Mouse (Mus musculus) megakaryocyte progenitor cell, adult 5-6 weeks (primary cell): ENCODE results near the gene Akap13. TPM values are rescaled to one million over a fixed set of nuclear protein-coding genes. Genes with fewer than 3 reads are reported as not detected.
"Not testable (repeated sequence)": the region's sequence is repeated elsewhere in the genome, so short reads cannot be mapped to it uniquely, and the experiment has no call there.

Source experiments
- ATAC-seq: replicated peaks from 2 replicates; pipeline ENCODE4 v1.8.0; 2016; ENCODE audit warnings: mild to moderate bottlenecking, moderate TSS enrichment, inconsistent platforms; ENCODE audit not compliant: poor library complexity
- total RNA-seq, 2 experiments: library from RNA; stranded (forward) in 1 of 2; stranded (reverse) in 1 of 2; fragments of 157-497, 149-512 nt in 1 of 2; fragments of 200-1000 nt in 1 of 2; gene quantifications; 2 replicates each; pipeline versions ENCODE4 v1.2.3 to v1.2.4; 2015 to 2017

The Akap13 gene
- total RNA-seq, 2 experiments from 2014 or later, result 93.1 to 165 TPM

DNA sequence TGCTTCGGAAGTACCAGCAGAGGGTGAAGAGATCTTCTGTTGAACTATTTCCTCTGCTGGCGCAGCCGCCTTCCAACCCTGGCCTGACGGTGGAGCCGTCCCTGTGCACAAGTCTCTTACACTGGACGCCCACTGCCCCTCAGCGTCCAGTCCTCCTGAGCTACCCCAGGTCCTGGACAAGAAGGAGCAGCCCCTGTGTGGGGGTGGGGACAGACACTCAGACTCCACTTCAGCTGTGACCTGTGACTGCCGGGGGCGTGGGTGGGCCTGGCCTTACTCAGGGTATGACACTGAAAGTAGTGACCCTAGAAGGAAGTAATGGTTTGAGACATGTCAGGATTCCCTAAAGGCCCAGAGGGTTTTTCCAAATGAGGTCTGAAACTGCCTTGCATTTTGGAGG lies 295.2 kb downstream of the Akap13 start:
- no peak for ATAC-seq

- ATAC-seq, result peak; percentile 75
Observed at GRCm38 (mm10) chr7:75751161-75751803, 295.9 kb downstream of the Akap13 start.

- ATAC-seq, result no peak
Observed at GRCm38 (mm10) chr7:75752442-75753191, 297.3 kb downstream of the Akap13 start.

- no peak for ATAC-seq
Observed at GRCm38 (mm10) chr7:75753192-75753783, 298.0 kb downstream of the Akap13 start.

DNA sequence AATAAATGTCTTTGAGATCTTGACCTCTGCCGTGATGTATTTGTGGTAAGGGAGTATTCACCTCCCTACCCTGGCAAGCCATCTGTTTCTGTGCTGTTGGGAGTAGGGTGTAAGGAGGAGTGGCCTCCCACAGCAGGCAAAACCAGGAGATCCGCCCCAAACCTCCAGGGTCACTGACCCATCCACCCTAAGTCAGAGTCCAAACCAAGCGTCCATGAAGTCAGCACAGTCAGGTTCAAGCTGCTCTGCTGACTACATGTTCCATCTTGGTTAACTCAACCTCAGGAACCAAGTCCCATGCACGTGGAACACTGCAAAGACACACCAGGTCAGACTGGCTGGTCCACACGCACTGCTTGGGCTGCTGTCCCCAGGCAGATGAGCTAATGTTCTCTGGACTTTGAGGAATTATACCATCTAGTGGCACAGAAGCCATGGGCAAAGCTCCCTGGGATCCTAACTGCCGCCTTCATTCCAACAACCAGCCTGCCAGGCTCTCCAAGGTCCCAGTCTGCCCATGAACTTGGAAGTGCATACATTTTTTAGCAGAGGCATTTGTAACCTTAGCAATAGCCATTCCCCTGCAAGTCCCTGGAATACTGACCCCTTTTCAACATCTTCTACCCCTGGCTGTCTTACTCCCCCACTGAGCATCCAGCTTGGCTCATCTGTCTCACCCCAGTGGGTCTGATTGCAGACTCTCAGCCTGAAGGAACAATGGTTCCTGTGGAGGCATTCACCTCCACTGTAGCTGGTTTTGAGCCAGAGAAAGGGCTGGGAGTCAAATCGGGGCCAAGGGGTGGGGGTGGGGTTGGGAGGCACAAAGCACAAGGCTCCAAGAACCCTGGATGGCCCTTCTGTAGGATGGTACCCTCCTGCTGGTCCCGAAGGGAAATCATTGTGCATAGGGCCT lies 299.5 kb downstream of the Akap13 start:
- ATAC-seq, result no peak

DNA sequence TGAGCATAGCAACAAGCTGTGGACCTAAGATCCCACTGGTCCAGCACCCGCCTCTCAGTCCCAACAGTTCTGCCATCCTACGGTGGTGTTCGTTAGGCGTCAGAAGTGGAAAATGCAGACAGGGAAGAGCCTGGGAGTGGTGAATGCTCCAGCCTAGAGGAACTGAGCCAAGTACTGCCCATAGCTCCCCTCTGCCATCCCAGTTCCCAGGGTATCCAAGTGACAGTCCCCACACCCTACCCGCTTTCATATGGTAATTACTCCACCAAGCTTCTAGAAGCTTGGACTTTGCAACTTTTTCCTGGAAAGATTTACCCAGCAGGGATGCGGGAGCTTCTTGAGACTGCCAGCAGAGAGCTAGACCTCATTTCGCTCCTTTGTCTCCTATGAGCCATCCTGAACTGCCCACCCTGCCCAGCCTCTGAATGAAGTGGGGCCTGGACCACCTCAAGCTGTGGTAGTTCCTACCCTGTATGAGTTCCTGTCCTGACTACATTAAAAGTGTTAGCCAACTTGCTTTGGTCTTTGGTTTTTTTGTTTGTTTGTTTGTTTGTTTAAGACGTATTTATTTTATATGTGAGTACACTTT lies 300.6 kb downstream of the Akap13 start:
- ATAC-seq, result no peak

- ATAC-seq, result no peak
Observed at GRCm38 (mm10) chr7:75759992-75760514, 304.7 kb downstream of the Akap13 start.

GRCm38 (mm10) chr7:75760661-75761319 lies 305.5 kb downstream of the Akap13 start:
- peak; percentile 88 for ATAC-seq

GRCm38 (mm10) chr7:75762225-75762624 lies 306.9 kb downstream of the Akap13 start:
- ATAC-seq, result peak; percentile 51

- not testable (repeated sequence) for ATAC-seq
Observed at GRCm38 (mm10) chr7:75767080-75767769, 311.9 kb downstream of the Akap13 start.

GRCm38 (mm10) chr7:75768169-75768568 lies 312.8 kb downstream of the Akap13 start:
- no peak for ATAC-seq

DNA sequence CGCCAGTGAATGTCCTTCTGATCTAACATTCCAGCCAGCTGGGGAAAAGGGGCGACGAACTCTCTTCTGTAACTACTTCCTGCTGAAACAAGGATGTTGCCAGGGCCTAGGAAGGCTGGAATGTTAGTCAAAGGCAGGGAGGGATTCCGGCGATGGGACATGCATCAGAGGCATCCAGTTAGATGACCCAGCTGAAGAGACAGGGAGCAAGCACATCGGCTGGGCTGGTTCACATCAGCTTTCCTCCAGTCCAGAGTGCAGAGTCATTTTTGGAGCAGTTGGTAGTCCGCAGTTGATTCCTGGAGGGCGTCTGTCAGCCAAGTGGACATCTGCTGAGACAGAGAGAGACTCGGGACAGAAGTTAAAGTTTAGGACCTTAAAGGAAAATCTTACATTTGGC lies 314.6 kb downstream of the Akap13 start:
- no peak for ATAC-seq

DNA sequence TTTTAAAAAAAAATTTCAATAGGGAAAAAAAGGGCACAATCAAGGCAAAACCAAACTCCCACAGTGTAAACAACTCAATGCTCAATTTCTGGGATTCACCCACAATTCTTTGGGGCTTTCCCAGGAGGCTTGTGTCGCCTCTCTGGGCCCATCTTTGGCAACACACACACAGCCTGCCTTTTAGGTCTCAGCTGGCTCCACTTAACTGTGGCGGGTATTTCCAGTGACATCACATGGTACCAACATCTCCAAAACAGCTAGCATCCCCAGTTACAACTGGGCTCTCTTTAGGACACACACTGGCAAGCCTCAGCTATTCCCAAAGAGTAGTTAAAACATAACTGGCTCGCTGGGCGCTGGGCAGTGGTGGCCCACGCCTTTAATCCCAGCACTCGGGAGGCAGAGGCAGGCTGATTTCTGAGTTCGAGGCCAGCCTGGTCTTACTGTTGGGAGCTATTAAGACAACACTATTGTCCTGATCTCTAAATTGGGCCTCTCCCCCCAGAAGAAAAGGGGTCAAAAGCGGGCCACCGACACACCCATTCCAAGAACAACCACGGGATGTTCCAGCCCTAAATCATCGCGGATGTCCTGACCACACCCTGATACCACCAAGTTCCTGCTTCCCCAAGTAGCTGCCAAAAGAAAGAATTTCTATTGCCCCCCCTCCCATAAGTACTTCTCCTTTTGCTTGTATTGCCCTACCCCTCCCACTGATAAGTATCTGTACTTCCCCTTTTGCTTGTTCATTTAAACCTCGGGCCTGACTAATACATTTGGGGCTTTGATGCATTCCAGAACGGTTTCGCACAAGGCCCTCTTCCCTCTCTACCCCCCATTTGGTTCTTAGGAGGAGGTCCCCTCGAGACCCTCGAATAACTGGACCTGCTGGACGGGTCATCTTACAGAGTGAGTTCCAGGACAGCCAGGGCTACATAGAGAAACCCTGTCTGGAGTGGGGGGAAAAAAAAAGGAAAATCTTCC lies 319.1 kb downstream of the Akap13 start:
- not testable (repeated sequence) for ATAC-seq

GRCm38 (mm10) chr7:75778053-75778452 lies 322.7 kb downstream of the Akap13 start:
- ATAC-seq, result no peak

GRCm38 (mm10) chr7:75780812-75781211 lies 325.5 kb downstream of the Akap13 start:
- ATAC-seq, result no peak

DNA sequence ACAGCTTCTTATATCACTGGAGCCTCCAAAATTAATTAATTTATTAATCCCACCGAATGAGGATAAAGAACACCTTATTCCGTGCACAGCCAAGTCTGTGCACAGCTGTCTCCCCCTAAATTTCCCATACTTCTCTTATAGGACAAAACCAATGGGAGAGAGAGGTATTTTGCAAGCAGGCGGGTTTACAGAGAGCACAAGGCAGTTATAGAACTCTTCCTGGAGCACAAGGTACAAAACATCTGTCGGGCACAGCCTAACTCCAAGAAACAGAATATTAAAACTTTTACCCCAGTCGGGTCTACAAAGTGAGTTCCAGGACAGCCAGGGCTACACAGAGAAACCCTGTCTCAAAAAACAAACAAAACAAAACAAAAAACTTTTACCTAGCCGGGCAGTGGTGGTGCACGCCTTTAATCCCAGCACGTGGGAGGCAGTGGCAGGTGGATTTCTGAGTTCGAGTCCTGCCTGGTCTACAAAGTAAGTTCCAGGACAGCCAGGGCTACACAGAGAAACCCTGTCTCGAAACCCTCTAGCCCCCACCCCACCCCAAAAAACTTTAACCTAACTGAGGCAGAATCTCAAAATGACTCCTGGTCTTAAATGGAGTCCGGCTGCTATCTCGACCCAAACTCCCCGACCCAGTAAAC lies 326.1 kb downstream of the Akap13 start:
- no peak for ATAC-seq

DNA sequence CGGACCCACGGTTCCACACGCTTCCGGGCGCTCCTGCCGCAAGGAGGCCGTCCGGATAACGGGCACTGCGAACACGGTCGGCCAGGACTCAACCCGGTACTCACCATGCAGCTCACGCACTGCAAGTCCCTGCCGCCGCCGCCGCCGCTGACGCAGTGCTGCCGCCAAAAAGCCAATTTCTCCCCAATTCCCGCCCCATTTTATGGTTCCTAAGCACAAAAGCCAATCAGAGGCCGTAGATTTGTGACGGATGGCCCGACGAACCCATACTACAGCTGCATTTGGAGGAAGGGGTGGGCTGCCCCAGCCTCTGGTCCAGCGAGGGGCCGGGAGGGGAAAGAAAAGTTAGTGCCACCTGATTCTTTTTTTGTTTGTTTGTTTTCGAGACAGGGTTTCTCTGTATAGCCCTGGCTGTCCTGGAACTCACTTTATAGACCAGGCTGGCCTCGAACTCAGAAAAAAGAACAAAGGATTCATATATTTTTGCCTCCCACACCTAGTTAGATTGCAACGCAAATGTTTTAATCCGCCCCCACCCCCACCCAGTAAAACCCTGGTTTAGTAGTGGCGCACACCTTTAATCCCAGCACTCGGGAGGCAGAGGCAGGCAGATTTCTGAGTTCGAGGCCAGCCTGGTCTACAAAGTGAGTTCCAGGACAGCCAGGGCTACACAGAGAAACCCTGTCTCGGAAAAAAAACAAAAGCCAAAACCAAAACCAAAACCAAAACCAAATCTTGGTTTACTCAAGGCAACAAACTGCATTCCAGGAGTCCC lies 326.8 kb downstream of the Akap13 start:
- ATAC-seq, result peak; percentile 98
